Mouse (Mus musculus) stomach, embryonic 14.5 days (tissue): ENCODE measurements around the gene Tcp11l2. TPM values are rescaled to one million over a fixed set of nuclear protein-coding genes. Genes with fewer than 3 reads are reported as not detected.

Source experiments
- ATAC-seq: fragments of 200-750 bp; cut with Nextera tagmentation; 2 replicates; pipeline ENCODE4 v1.8.0; 2017; ENCODE audit warnings: low read depth, moderate TSS enrichment; ENCODE audit not compliant: insufficient number of reproducible peaks, insufficient read depth, low FRiP score
- H3K27ac ChIP-seq: fragments of 300-500 bp; sonication (generic); 2 replicates; pipeline ENCODE4 v1.5.1; 2014; ENCODE audit warnings: mild to moderate bottlenecking, low read length, moderate library complexity, mixed read lengths
- H3K27me3 ChIP-seq: fragments of 300-500 bp; sonication (generic); 2 replicates; pipeline ENCODE4 v1.6.1; 2014; ENCODE audit warnings: low read length, control low read depth, mixed read lengths; ENCODE audit not compliant: control insufficient read depth, insufficient read depth
- H3K36me3 ChIP-seq: fragments of 300-500 bp; sonication (generic); 2 replicates; pipeline ENCODE4 v1.6.1; 2014; ENCODE audit warnings: mild to moderate bottlenecking, control low read depth, low read length, moderate library complexity, mixed read lengths; ENCODE audit not compliant: control insufficient read depth, insufficient read depth
- H3K4me1 ChIP-seq: fragments of 300-500 bp; sonication (generic); 2 replicates; pipeline ENCODE4 v1.6.1; 2014; ENCODE audit warnings: low read length, control low read depth, mixed read lengths; ENCODE audit not compliant: control insufficient read depth, insufficient read depth
- H3K4me2 ChIP-seq: fragments of 300-500 bp; sonication (generic); replicated peaks from 2 replicates; pipeline ENCODE4 v1.6.1; 2014; ENCODE audit warnings: low read depth, low read length, control low read depth
- H3K4me3 ChIP-seq: fragments of 300-500 bp; sonication (generic); 2 replicates; pipeline ENCODE4 v1.5.1; 2014; ENCODE audit warnings: low read depth, low read length, control low read depth
- H3K9ac ChIP-seq: fragments of 300-500 bp; sonication (generic); replicated peaks from 2 replicates; pipeline ENCODE4 v1.6.1; 2014; ENCODE audit warnings: low read depth, mild to moderate bottlenecking, control low read depth, low read length, moderate library complexity, mixed read lengths
- H3K9me3 ChIP-seq: fragments of 300-500 bp; sonication (generic); 2 replicates; pipeline ENCODE4 v1.6.1; 2016; ENCODE audit warnings: low read depth, low read length, control low read depth; ENCODE audit not compliant: control insufficient read depth
- WGBS: fragments of 180-500 bp; shearing (Covaris S2); extraction: QIAGEN DNeasy Blood & Tissue Kit; methylation state at CpG from one replicate; pipeline ENCODE4 v1.1.7; 2014; 5-methylcytosine and 5-hydroxymethylcytosine counted together
- polyA plus RNA-seq: library from polyadenylated mRNA; unstranded; fragments of >200 nt; fragmentation: Nextera tagmentation; extraction: Ambion mirVana; gene quantifications from 2 replicates; pipeline ENCODE4 v1.2.1, GENCODE M21; 2014

The Tcp11l2 gene
- polyA plus RNA-seq, 1 experiment from 2014 or later: 14.9 TPM

GRCm38 (mm10) chr10:84657437-84658087, 81.1 kb downstream of the Tcp11l2 start:
- ATAC-seq: no peak
- Histone ChIP-seq H3K27ac (no peak overlapping the region), H3K4me1 (no peaks in the 10 kb centered on the region), H3K36me3 (peaks cover 4% of the 10 kb centered on the region; the same call in 1 of the 2 replicates), H3K4me2 (no peak overlapping the region), H3K9ac (no peak overlapping the region), H3K4me3 (no peak overlapping the region), H3K27me3 (no peaks in the 10 kb centered on the region), H3K9me3 (no peaks in the 10 kb centered on the region; the same call in 1 of the 2 replicates)
- WGBS: 60% methylated on average over 6 of the region's 6 CpGs

GRCm38 (mm10) chr10:84658088-84658848, 81.8 kb downstream of the Tcp11l2 start:
- Histone ChIP-seq H3K4me2 (no peak overlapping the region), H3K4me3 (no peak overlapping the region), H3K36me3 (peaks cover 4% of the 10 kb centered on the region; the same call in 1 of the 2 replicates), H3K27me3 (no peaks in the 10 kb centered on the region), H3K9me3 (no peaks in the 10 kb centered on the region; the same call in 1 of the 2 replicates), H3K27ac (no peak overlapping the region), H3K9ac (no peak overlapping the region), H3K4me1 (no peaks in the 10 kb centered on the region)
- no peak for ATAC-seq
- 60% methylated on average over 18 of the region's 18 CpGs for WGBS

- Histone ChIP-seq H3K9me3 (no peaks in the 10 kb centered on the region; the same call in 1 of the 2 replicates), H3K4me2 (no peak overlapping the region), H3K27me3 (no peaks in the 10 kb centered on the region), H3K4me3 (no peak overlapping the region), H3K36me3 (peaks cover 4% of the 10 kb centered on the region; the same call in 1 of the 2 replicates), H3K9ac (no peak overlapping the region), H3K27ac (0 out of 2 replicates have a peak overlapping the region, but pooled peaks have one; percentile 21), H3K4me1 (no peaks in the 10 kb centered on the region)
- 86% methylated on average over 3 of the region's 3 CpGs for WGBS
- ATAC-seq: no peak
These were observed 82.9 kb downstream of the Tcp11l2 start for GRCm38 (mm10) chr10:84659281-84659680.

- no peak overlapping the region for H3K4me2 ChIP-seq
- no peak overlapping the region for H3K27ac ChIP-seq
- 93% methylated on average over 6 of the region's 6 CpGs for WGBS
- H3K4me3 ChIP-seq: no peak overlapping the region
- H3K27me3 ChIP-seq: no peaks in the 10 kb centered on the region
- H3K4me1 ChIP-seq: no peaks in the 10 kb centered on the region
- no peak for ATAC-seq
- H3K9ac ChIP-seq: no peak overlapping the region
- no peaks in the 10 kb centered on the region; the same call in 1 of the 2 replicates for H3K9me3 ChIP-seq
- H3K36me3 ChIP-seq: peaks cover 4% of the 10 kb centered on the region; the same call in 1 of the 2 replicates
These were observed 85.7 kb downstream of the Tcp11l2 start for GRCm38 (mm10) chr10:84662138-84662537.

Other genes starting within 250 kb of the Tcp11l2 start
- gene Nuak1, start 136.0 kb upstream of the Tcp11l2 start, polyA plus RNA-seq: 0.94 and 1.4 TPM in 2 replicates
- 89.3 and 114 TPM in 2 replicates for gene Ckap4, start 42.6 kb upstream of the Tcp11l2 start, polyA plus RNA-seq
- 13.7 and 16.9 TPM in 2 replicates for gene Polr3b, start 45.7 kb downstream of the Tcp11l2 start, polyA plus RNA-seq
- gene Rfx4, start 179.4 kb downstream of the Tcp11l2 start, polyA plus RNA-seq: not detected in 2 replicates